Comparison of ENCODE assay signal across 11 mouse cellular contexts in genomic region chr15:10134889-10135288, GRCm38 (mm10). TPM values are rescaled to one million over a fixed set of nuclear protein-coding genes. Genes with fewer than 3 reads are reported as not detected.
"Had no signal": no experiment of that assay in that cellular context is flagged by ENCODE, and none has a peak within 500 bp of the region (broad histone marks: within the 10 kb centered on the region; RNA-seq: fewer than 3 reads in every experiment).

No protein-coding gene starts in this region.

- DNase-seq: kidney, adult 8-10 months; kidney, postnatal 10 days; layer of hippocampus, adult 9-11 months; liver, embryonic 13.5 days; lung, adult 2 months; lung, postnatal 14 days; right cerebral cortex, adult 18-20 months; right cerebral cortex, postnatal 14 days; right cerebral cortex, postnatal 4 days; thymus, postnatal 25 days had no signal

RNA-seq across cellular contexts. Expression of gene Prlr, which starts 42.1 kb away (rescaled TPM):
- total RNA-seq: megakaryocyte, adult 5-6 weeks had no signal
